Mouse (Mus musculus): ENCODE results near the gene Sema4a. TPM values are rescaled to one million over a fixed set of nuclear protein-coding genes. Genes with fewer than 3 reads are reported as not detected.

Sema4a gene
- polyA plus RNA-seq, 1 experiment from 2014 or later = 27.9 TPM

GRCm38 (mm10) chr3:88452716-88453115, 8.3 kb downstream of the Sema4a start:
- no peak overlapping the region for H3K27ac ChIP-seq (replicated peaks)
- no peak overlapping the region for H3K4me3 ChIP-seq (ENCODE audit: low read depth, low read length)
- no peak overlapping the region for H3K9ac ChIP-seq (ENCODE audit: low read length)
- DNase-seq (ENCODE audit: low spot score) = peak; percentile 12
- no peak overlapping the region for H3K4me2 ChIP-seq (replicated peaks; ENCODE audit: low read depth)
- H3K9me3 ChIP-seq (ENCODE audit: control insufficient read depth, low read length) = no peaks in the 10 kb centered on the region
- no peak for ATAC-seq (ENCODE audit: low FRiP score, low TSS enrichment)
- WGBS = 84% methylated on average over 6 of the region's 6 CpGs
- peaks cover 9% of the 10 kb centered on the region; the same call in 1 of the 2 replicates for H3K4me1 ChIP-seq (replicated peaks; ENCODE audit: control insufficient read depth, insufficient read depth)
- TF ChIP-seq EP300 (optimal IDR thresholded peaks at IDR 0.05) = no peak
- TF ChIP-seq CTCF (IDR thresholded peaks at IDR 0.05; ENCODE audit: low read depth) = no peak
- no peaks in the 10 kb centered on the region for H3K36me3 ChIP-seq (ENCODE audit: control insufficient read depth, insufficient read depth, low read length)
- no peaks in the 10 kb centered on the region for H3K27me3 ChIP-seq (ENCODE audit: control insufficient read depth, insufficient read depth, low read length)

GRCm38 (mm10) chr3:88452246-88452645, 8.7 kb downstream of the Sema4a start:
- peaks cover 6% of the 10 kb centered on the region; the same call in 1 of the 2 replicates for H3K4me1 ChIP-seq (replicated peaks; ENCODE audit: control insufficient read depth, insufficient read depth)
- TF ChIP-seq EP300 (optimal IDR thresholded peaks at IDR 0.05) = no peak
- TF ChIP-seq CTCF (IDR thresholded peaks at IDR 0.05; ENCODE audit: low read depth) = no peak
- H3K4me3 ChIP-seq (ENCODE audit: low read depth, low read length) = no peak overlapping the region
- H3K27ac ChIP-seq (replicated peaks) = no peak overlapping the region
- ATAC-seq (ENCODE audit: low FRiP score, low TSS enrichment) (no peak), DNase-seq (ENCODE audit: low spot score) (no peak)
- no peaks in the 10 kb centered on the region for H3K36me3 ChIP-seq (ENCODE audit: control insufficient read depth, insufficient read depth, low read length)
- 63% methylated on average over 5 of the region's 5 CpGs for WGBS
- no peaks in the 10 kb centered on the region for H3K27me3 ChIP-seq (ENCODE audit: control insufficient read depth, insufficient read depth, low read length)
- H3K9ac ChIP-seq (ENCODE audit: low read length) = no peak overlapping the region
- no peaks in the 10 kb centered on the region for H3K9me3 ChIP-seq (ENCODE audit: control insufficient read depth, low read length)
- no peak overlapping the region for H3K4me2 ChIP-seq (replicated peaks; ENCODE audit: low read depth)

GRCm38 (mm10) chr3:88450379-88451131, 10.4 kb downstream of the Sema4a start:
- Histone ChIP-seq H3K36me3 (ENCODE audit: control insufficient read depth, insufficient read depth, low read length) (no peaks in the 10 kb centered on the region), H3K4me3 (ENCODE audit: low read depth, low read length) (no peak overlapping the region), H3K27me3 (ENCODE audit: control insufficient read depth, insufficient read depth, low read length) (no peaks in the 10 kb centered on the region), H3K27ac (replicated peaks) (no peak overlapping the region; the same call in 1 of the 2 replicates), H3K9ac (ENCODE audit: low read length) (no peak overlapping the region), H3K9me3 (ENCODE audit: control insufficient read depth, low read length) (no peaks in the 10 kb centered on the region), H3K4me1 (replicated peaks; ENCODE audit: control insufficient read depth, insufficient read depth) (peaks cover 7% of the 10 kb centered on the region; the same call in 1 of the 2 replicates), H3K4me2 (replicated peaks; ENCODE audit: low read depth) (no peak overlapping the region)
- ATAC-seq (ENCODE audit: low FRiP score, low TSS enrichment) = no peak
- WGBS = 66% methylated on average over 12 of the region's 12 CpGs
- peak; percentile 55 for DNase-seq (ENCODE audit: low spot score)
- TF ChIP-seq EP300 (optimal IDR thresholded peaks at IDR 0.05) (no peak), CTCF (IDR thresholded peaks at IDR 0.05; ENCODE audit: low read depth) (no peak)

- peak overlapping the region; percentile 36; the same call in 1 of the 2 replicates for H3K4me2 ChIP-seq (replicated peaks; ENCODE audit: low read depth)
- no peaks in the 10 kb centered on the region for H3K27me3 ChIP-seq (ENCODE audit: control insufficient read depth, insufficient read depth, low read length)
- H3K9ac ChIP-seq (ENCODE audit: low read length) = 0 out of 2 replicates have a peak overlapping the region, but pooled peaks have one; percentile 41
- TF ChIP-seq CTCF (IDR thresholded peaks at IDR 0.05; ENCODE audit: low read depth) (no peak), EP300 (optimal IDR thresholded peaks at IDR 0.05) (no peak)
- H3K9me3 ChIP-seq (ENCODE audit: control insufficient read depth, low read length) = no peaks in the 10 kb centered on the region
- DNase-seq (ENCODE audit: low spot score) (peak; percentile 31), ATAC-seq (ENCODE audit: low FRiP score, low TSS enrichment) (peak; percentile 19; the same call in 1 of the 2 replicates)
- peak overlapping the region; percentile 19; the same call in 1 of the 2 replicates for H3K4me3 ChIP-seq (ENCODE audit: low read depth, low read length)
- H3K27ac ChIP-seq (replicated peaks) = 0 out of 2 replicates have a peak overlapping the region, but pooled peaks have one; percentile 25
- 26% methylated on average over 21 of the region's 21 CpGs for WGBS
- peaks cover 7% of the 10 kb centered on the region; the same call in 1 of the 2 replicates for H3K4me1 ChIP-seq (replicated peaks; ENCODE audit: control insufficient read depth, insufficient read depth)
- no peaks in the 10 kb centered on the region for H3K36me3 ChIP-seq (ENCODE audit: control insufficient read depth, insufficient read depth, low read length)
Observed at GRCm38 (mm10) chr3:88449395-88450023, 11.5 kb downstream of the Sema4a start.

GRCm38 (mm10) chr3:88448443-88448842, 12.5 kb downstream of the Sema4a start:
- no peak for TF ChIP-seq EP300 (optimal IDR thresholded peaks at IDR 0.05)
- TF ChIP-seq CTCF (IDR thresholded peaks at IDR 0.05; ENCODE audit: low read depth) = no peak
- Histone ChIP-seq H3K4me2 (replicated peaks; ENCODE audit: low read depth) (no peak overlapping the region), H3K4me3 (ENCODE audit: low read depth, low read length) (no peak overlapping the region), H3K36me3 (ENCODE audit: control insufficient read depth, insufficient read depth, low read length) (no peaks in the 10 kb centered on the region), H3K9ac (ENCODE audit: low read length) (no peak overlapping the region), H3K9me3 (ENCODE audit: control insufficient read depth, low read length) (no peaks in the 10 kb centered on the region), H3K4me1 (replicated peaks; ENCODE audit: control insufficient read depth, insufficient read depth) (peaks cover 7% of the 10 kb centered on the region; the same call in 1 of the 2 replicates), H3K27ac (replicated peaks) (peak overlapping the region; percentile 72), H3K27me3 (ENCODE audit: control insufficient read depth, insufficient read depth, low read length) (no peaks in the 10 kb centered on the region)
- ATAC-seq (ENCODE audit: low FRiP score, low TSS enrichment) (peak; percentile 60), DNase-seq (ENCODE audit: low spot score) (peak; percentile 48)
- WGBS = 49% methylated on average over 8 of the region's 8 CpGs
